Mouse (Mus musculus): ENCODE results near the gene Fam32a.

DNA sequence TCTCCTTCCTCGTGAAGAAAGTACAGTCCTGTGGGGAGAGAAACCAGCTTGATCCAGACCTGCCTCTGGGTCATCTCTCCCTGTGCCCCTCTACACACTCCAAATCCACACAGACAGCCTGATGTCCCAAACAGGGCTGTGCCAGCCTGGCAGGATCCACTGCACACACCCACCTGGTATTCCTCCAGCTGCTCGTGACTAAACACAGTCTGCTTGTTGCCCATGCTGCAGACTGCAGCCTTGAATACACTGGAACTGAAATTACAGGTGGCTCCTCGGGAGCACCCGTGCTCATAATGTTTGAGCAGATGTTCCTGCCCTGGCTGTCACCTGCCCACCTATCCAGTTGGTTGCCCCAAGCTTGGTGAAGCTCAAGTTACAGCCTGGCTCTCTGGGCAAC is 6.8 kb upstream of the Fam32a start, which contains the start of gene Cib3:
- TF ChIP-seq EP300 (IDR thresholded peaks at IDR 0.05; ENCODE audit: low read depth): no peak
- no peak for TF ChIP-seq CTCF (IDR thresholded peaks at IDR 0.05; ENCODE audit: low read depth)

Data from liver, postnatal 0 days (tissue).